Mouse (Mus musculus) CD4-positive, CD25-positive, alpha-beta regulatory T cell, adult 2 months (primary cell): Measurements from ENCODE around the gene Olfr131.
"Not testable (repeated sequence)": the region's sequence is repeated elsewhere in the genome, so short reads cannot be mapped to it uniquely, and the experiment has no call there.

Experiments used
- DNase-seq: peaks from one replicate; pipeline ENCODE4 v3.0.0-alpha.2; 2012; ENCODE audit warnings: low read depth, low spot score

The Olfr131 gene

DNA sequence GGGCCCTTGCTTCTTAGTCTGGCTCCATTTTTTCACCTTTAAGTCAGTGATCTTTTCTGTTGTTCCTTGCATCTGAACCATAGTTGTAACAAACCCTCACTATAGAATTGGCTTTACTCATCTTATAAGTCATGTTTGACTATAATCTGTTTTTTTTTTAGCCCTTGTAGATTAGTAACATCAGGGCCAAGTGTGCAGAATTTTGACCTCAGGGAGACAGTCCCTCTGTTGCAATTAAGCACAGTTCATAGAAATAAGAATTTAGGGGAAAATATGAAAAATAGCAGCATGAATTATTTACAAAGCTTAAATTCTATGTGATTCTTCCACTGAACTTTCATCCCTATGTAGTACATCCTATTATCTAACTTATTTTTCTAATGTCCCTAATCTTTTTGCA, at the start of gene Olfr131:
Gene Olfr131 (minus strand): TSS at position 101 of the 400 bp plus-strand sequence.
- no peak for DNase-seq

DNA sequence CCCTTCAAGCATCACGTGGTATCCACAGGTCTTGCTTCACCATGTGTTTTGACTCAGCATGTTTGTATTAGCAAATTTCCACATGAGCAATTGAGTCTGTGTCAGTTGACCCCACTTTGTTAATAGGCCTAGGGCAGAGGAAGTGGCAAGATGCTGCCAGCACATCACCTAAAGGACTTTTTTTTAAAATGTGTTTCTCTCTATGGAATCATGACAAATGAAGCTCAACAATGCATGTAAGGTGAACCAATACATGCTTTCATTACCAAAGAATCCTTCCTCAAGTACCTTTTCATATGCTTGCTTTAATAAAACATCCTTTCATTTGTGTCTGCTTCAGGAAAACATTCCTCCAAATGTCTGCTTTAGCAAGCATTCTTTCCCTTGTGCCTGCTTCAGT, 45.9 kb upstream of the Olfr131 start, which contains the start of gene Olfr132:
Gene Olfr132 (minus strand): TSS at position 101 of the 400 bp plus-strand sequence.
- DNase-seq, result no peak

DNA sequence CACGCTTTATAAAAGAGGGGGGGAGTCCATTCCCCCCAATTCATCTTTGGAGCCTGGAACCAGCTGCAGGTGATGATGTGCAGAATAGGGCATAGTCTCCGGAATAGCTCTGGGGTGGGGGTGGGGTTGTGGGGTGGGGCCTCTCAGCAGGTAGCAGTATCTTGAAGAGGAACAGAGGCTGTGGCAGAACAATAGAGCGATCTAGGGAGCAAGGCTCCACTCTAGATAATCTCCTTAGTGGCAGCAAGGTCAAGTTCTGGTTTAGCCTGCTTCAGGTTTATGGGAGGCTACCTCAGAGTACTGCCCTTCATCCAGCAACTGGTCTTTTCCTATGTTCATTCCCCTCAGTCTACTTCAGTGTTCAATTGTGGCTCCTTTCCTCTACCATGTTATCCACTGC, 36.9 kb upstream of the Olfr131 start:
- DNase-seq, result not testable (repeated sequence)

DNA sequence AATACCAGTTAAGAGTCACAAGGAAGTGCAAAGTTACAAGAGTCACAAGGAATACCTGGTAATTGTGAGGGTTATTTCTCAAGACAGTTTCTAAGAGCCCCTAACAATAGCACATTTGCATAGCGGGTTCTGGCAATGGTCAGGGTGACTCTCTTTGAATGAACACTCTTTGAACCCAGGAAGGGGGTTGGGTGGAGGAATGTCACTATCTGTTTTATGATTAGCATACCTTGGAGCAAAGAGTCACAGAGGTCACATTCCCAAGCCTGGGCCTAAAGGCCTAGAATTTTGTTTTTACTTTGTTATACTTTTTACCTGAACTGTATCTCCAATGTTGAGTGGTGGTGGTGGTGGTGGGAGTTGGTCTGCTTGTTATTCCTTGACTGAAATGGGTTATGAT, 35.7 kb upstream of the Olfr131 start:
- not testable (repeated sequence) for DNase-seq

DNA sequence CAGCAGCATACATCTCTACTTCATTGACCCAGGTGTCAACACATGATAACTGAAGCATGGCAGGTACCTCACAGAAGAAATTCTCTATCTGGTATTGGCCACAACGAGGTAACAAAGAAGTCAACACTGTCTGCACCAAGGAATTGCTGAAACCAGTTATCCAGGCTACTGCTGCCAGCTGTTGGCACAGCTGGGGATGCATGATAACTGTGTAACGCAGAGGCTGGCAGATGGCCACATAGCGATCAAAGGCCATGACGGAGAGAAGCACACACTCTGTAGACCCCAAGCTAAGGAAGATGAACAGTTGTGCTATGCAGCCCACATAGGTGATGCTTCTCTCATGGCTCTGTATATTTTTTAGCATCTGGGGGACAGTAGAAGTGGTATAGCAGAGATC, 6.1 kb downstream of the Olfr131 start:
- DNase-seq, result no peak

DNA sequence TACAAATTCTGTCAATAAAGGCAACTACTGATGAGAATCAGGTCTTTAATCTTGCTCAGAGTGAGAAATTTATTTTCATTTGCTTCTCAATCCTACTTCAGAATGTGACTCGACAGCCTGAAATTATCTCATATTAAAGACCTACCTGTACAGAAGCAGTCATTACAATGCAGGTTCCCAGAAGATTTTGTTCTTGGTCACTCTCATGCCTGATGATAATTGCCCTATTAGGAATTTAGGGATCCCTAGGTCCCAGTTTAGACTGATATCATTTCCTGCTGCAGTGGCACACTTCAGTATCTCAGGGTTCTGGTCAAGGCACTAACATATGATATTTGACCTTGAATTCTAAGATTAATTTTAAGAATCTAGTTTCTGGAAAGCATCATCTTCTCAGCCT, 24.9 kb downstream of the Olfr131 start, which contains the start of gene Olfr130:
Gene Olfr130 (plus strand): TSS at position 301 of the 400 bp plus-strand sequence.
- no peak for DNase-seq

DNA sequence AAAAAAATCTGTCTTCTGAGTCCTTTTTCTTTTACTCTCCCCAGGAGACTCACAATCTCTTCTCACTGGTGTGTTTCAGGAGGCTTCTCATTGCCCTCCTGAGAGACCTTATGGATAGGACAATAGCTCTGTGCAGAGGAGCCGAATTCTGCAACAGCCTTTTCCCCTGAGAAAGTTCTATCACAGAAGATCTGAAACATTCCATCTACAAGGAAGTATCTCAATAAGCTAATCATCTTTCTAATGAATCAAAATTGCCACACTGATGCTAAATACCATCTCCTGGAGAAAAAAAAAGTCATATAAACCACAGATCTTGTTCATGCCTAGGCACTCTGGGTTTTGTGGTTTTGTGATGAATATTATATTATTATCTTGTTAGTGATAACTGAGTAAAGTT, 28.5 kb downstream of the Olfr131 start, which contains the start of gene Olfr129:
Gene Olfr129 (minus strand): TSS at position 101 of the 400 bp plus-strand sequence.
- no peak for DNase-seq
